Mouse (Mus musculus): ENCODE data around the gene Eif5a.

Eif5a gene

GRCm38 (mm10) chr11:69876867-69877266, 44.9 kb downstream of the Eif5a start:
- in situ Hi-C loops (cut with MseI, MboI) = loop anchor here (5.0 kb wide), 1 partner anchor 70 kb away; the partner anchor contains the start of gene Tmem102 (in 2 of the 2)

DNA sequence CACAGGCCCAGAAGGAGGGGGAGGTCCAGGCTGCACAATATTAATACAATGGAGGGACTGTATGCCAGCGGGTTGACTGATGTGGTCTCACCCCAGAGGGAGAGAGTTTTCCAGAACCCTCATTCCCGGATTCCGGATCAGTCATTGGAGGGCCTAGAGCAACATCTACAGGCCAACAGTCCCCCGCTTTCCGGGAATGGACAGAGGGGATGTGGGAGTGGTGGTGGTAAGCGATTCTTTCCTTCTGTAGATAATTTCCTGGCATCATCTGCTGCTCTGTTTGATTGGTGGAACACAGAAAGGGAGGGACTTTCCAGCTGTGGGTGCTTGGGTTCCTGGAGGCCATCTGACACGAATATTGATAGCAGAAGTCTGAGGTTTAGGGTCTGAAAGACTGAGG, 45.6 kb downstream of the Eif5a start:
- in situ Hi-C loops (cut with MseI, MboI) = loop anchor here (5.0 kb wide), 1 partner anchor 69 kb away; the partner anchor contains the start of gene Tmem102 (in 2 of the 2)

DNA sequence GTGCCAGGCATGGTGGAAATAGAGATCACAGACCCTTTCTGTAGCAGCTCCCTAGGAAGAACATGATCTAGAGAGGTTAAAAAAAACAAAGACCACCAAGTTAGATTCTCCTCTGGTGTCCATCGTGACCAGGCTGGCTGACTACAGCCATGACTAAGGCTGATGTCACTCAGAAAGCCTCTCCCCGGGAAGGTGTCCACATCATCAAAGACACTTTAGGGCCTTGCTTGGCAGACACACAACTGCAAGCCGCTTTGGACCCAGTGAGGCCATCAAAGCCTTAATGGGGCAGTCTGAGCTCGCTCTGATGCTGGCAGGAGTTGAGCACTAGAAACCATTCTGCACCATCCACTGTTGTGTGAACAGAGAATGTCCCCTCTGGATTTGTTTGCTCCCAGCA, 49.3 kb downstream of the Eif5a start:
- in situ Hi-C loops (cut with MseI, MboI) = no loop called here

GRCm38 (mm10) chr11:69871822-69872221, 49.9 kb downstream of the Eif5a start:
- in situ Hi-C loops (cut with MseI, MboI) = no loop called here

GRCm38 (mm10) chr11:69870289-69871069, 51.3 kb downstream of the Eif5a start:
- in situ Hi-C loops (cut with MseI, MboI) = no loop called here

DNA sequence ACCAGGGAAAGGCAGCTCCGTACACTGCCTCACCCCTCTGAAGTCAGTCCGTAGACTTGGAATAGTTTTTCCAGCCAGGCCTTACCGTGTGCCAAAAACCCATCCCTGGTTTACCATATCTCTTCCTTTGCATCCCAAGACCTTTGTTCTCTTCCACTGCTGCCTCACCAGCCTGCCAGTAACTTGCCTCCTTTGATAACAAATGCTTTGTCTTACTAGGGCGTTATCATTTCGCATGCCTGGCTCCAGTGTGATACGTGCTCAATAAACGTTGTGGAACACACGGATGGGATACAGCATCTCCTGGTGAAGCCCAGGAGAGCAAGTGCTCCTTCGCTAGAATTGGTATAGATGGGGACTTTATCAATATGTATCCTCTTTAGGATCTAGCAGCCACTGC, 54.4 kb downstream of the Eif5a start:
- in situ Hi-C loops (cut with MseI, MboI) = no loop called here
